Comparison of ENCODE assay signal across 9 mouse cellular contexts in the genomic region with DNA sequence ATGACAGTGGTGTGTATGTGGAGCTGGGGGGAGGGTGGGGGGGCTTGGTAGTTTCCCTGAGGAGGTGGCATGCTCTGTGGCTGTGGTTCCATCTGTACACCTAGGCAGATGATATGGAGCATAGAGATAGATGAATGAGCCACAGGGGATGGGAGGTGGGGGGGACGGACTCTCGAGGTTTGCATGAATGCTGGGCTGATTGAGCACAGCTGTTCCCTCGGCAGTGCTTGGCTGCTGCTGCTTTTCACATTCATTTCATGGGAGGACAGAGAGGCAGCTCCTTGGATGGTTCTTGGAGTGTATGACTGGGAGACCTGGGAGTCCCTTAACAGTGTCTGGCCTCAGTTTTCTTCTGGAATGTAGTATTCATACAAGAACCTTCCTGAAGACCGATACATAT.
DNase-seq lines count a peak whose midpoint lies in the region; ATAC-seq and TF ChIP-seq lines count a peak whose summit lies in the region.
"Had no signal": no experiment of that assay in that cellular context is flagged by ENCODE, and none has a peak within 500 bp of the region (broad histone marks: within the 10 kb centered on the region; RNA-seq: fewer than 3 reads in every experiment).

No protein-coding gene starts in this region.

- H3K27ac ChIP-seq in neural tube, embryonic 11.5 days (ENCODE audit: low read depth, low read length) = peak overlapping the region; percentile 72; the same call in 1 of the 2 replicates
- 0 out of 2 replicates have a peak overlapping the region, but pooled peaks have one; percentile 41 for H3K27ac ChIP-seq in intestine, postnatal 0 days (ENCODE audit: low read depth, low read length)
- H3K27ac ChIP-seq in stomach, embryonic 15.5 days = peak overlapping the region; percentile 96
- H3K27ac ChIP-seq in layer of hippocampus, adult 2 months = no peak overlapping the region

- H3K9ac ChIP-seq in neural tube, embryonic 11.5 days (ENCODE audit: low read length) = no peak overlapping the region
- no peak overlapping the region for H3K9ac ChIP-seq in intestine, postnatal 0 days (ENCODE audit: low read depth, low read length)
- no peak overlapping the region for H3K9ac ChIP-seq in stomach, embryonic 15.5 days

- H3K27me3 ChIP-seq in neural tube, embryonic 11.5 days (ENCODE audit: control insufficient read depth, insufficient read depth, low read length) = no peaks in the 10 kb centered on the region
- H3K27me3 ChIP-seq in intestine, postnatal 0 days (replicated peaks; ENCODE audit: control insufficient read depth, insufficient read depth, low read length) = no peaks in the 10 kb centered on the region
- H3K27me3 ChIP-seq in stomach, embryonic 15.5 days (replicated peaks) = no peaks in the 10 kb centered on the region

- WGBS in neural tube, embryonic 11.5 days = 23% methylated on average over 4 of the region's 4 CpGs
- WGBS in intestine, postnatal 0 days = 59% methylated on average over 4 of the region's 4 CpGs
- 41% methylated on average over 4 of the region's 4 CpGs for WGBS in stomach, embryonic 15.5 days

- no peak overlapping the region for H3K4me3 ChIP-seq in neural tube, embryonic 11.5 days (ENCODE audit: low read depth, low read length)
- no peak overlapping the region for H3K4me3 ChIP-seq in intestine, postnatal 0 days (ENCODE audit: low read depth, low read length)
- H3K4me3 ChIP-seq in stomach, embryonic 15.5 days (replicated peaks) = no peak overlapping the region
- H3K4me3 ChIP-seq in layer of hippocampus, adult 2 months = no peak overlapping the region

- no peak for TF ChIP-seq CTCF in intestine, postnatal 0 days (IDR thresholded peaks at IDR 0.05; ENCODE audit: low read depth)
- no peak for TF ChIP-seq CTCF in layer of hippocampus, adult 2 months (conservative IDR thresholded peaks at IDR 0.05)

- no peaks in the 10 kb centered on the region for H3K36me3 ChIP-seq in neural tube, embryonic 11.5 days (ENCODE audit: control insufficient read depth, insufficient read depth, low read length)
- no peaks in the 10 kb centered on the region for H3K36me3 ChIP-seq in intestine, postnatal 0 days (ENCODE audit: control insufficient read depth, insufficient read depth)
- no peaks in the 10 kb centered on the region for H3K36me3 ChIP-seq in stomach, embryonic 15.5 days

- H3K4me2 ChIP-seq in neural tube, embryonic 11.5 days (ENCODE audit: low read depth) = no peak overlapping the region
- H3K4me2 ChIP-seq in intestine, postnatal 0 days (replicated peaks; ENCODE audit: low read depth) = no peak overlapping the region
- no peak overlapping the region for H3K4me2 ChIP-seq in stomach, embryonic 15.5 days

- H3K9me3 ChIP-seq in neural tube, embryonic 11.5 days (ENCODE audit: control insufficient read depth, low read length) = no peaks in the 10 kb centered on the region
- H3K9me3 ChIP-seq in intestine, postnatal 0 days (ENCODE audit: control insufficient read depth) = no peaks in the 10 kb centered on the region
- no peaks in the 10 kb centered on the region for H3K9me3 ChIP-seq in stomach, embryonic 15.5 days

- ATAC-seq in neural tube, embryonic 11.5 days (ENCODE audit: insufficient read depth, low FRiP score, low TSS enrichment) = no peak
- no peak for ATAC-seq in intestine, postnatal 0 days
- ATAC-seq in stomach, embryonic 15.5 days (ENCODE audit: insufficient read depth, low FRiP score, low read depth) = peak; percentile 33; the same call in 1 of the 2 replicates

- peaks cover 48% of the 10 kb centered on the region for H3K4me1 ChIP-seq in neural tube, embryonic 11.5 days (ENCODE audit: control insufficient read depth, insufficient read depth, low read length)
- 0 out of 2 replicates have a peak, but pooled peaks cover 4% of the 10 kb centered on the region for H3K4me1 ChIP-seq in intestine, postnatal 0 days (replicated peaks; ENCODE audit: control insufficient read depth, insufficient read depth, low read length)
- H3K4me1 ChIP-seq in stomach, embryonic 15.5 days = peaks cover 52% of the 10 kb centered on the region

- DNase-seq in embryo, embryonic 11 days = peak; percentile 69
- DNase-seq in embryo, embryonic 9.5 days (ENCODE audit: extremely low spot score) = no peak
- DNase-seq in neural tube, embryonic 11.5 days (ENCODE audit: low spot score) = peak; percentile 56
- DNase-seq in neural tube, embryonic 10.5 days (ENCODE audit: extremely low spot score, low spot score) = no peak
- DNase-seq in layer of hippocampus, adult 2 months (ENCODE audit: low spot score in 2 of 2) = no peak
- no peak for DNase-seq in adrenal gland, adult (ENCODE audit: inconsistent age in 2 of 2, low spot score in 1 of 2)
- DNase-seq: layer of hippocampus, postnatal 36 days had no signal

Comparison
In these comparisons a context has a peak if more than half of its experiments do, and no peak if none do; other contexts are left out.
1. DNase-seq: peak in embryo, embryonic 11 days (single experiment) and neural tube, embryonic 11.5 days (single experiment); none in embryo, embryonic 9.5 days (single experiment), neural tube, embryonic 10.5 days (single experiment), layer of hippocampus, adult 2 months (0 of 2) and adrenal gland, adult (0 of 2).